Mouse (Mus musculus): ENCODE measurements at regions not wholly inside any gene's neighbourhood (a gene's known extent, or its start where the extent isn't known, plus 50 kb on each side); places are given as distances from the start of the nearest gene placed in this dataset.

GRCm38 (mm10) chr16:84603465-84604205 is 88.7 kb downstream of the A730009L09Rik start:
- no peak for TF ChIP-seq EP300 (IDR thresholded peaks at IDR 0.05)
- TF ChIP-seq CTCF (IDR thresholded peaks at IDR 0.05) = no peak
- no peaks in the 10 kb centered on the region for H3K27me3 ChIP-seq (replicated peaks; ENCODE audit: insufficient read depth, low read length)
- ATAC-seq = no peak
- DNase-seq (ENCODE audit: low spot score) = no peak
- no peak overlapping the region for H3K4me2 ChIP-seq (replicated peaks; ENCODE audit: low read depth, low read length)
- H3K36me3 ChIP-seq (ENCODE audit: insufficient read depth, low read length) = no peaks in the 10 kb centered on the region
- WGBS = 96% methylated on average over 1 of the region's 1 CpGs
- no peak overlapping the region for H3K27ac ChIP-seq (ENCODE audit: low read length)
- H3K4me3 ChIP-seq (ENCODE audit: low read depth, low read length) = no peak overlapping the region
- H3K9me3 ChIP-seq (ENCODE audit: low read length) = no peaks in the 10 kb centered on the region
- H3K4me1 ChIP-seq (ENCODE audit: insufficient read depth, low read depth, low read length) = no peaks in the 10 kb centered on the region
- H3K9ac ChIP-seq (replicated peaks; ENCODE audit: low read depth) = no peak overlapping the region

GRCm38 (mm10) chr16:84604272-84604975 is 89.5 kb downstream of the A730009L09Rik start:
- ATAC-seq = no peak
- H3K27ac ChIP-seq (ENCODE audit: low read length) = no peak overlapping the region
- no peak for DNase-seq (ENCODE audit: low spot score)
- WGBS = 86% methylated on average over 9 of the region's 9 CpGs
- no peaks in the 10 kb centered on the region for H3K36me3 ChIP-seq (ENCODE audit: insufficient read depth, low read length)
- H3K9ac ChIP-seq (replicated peaks; ENCODE audit: low read depth) = no peak overlapping the region
- no peak overlapping the region for H3K4me2 ChIP-seq (replicated peaks; ENCODE audit: low read depth, low read length)
- H3K4me1 ChIP-seq (ENCODE audit: insufficient read depth, low read depth, low read length) = no peaks in the 10 kb centered on the region
- no peak overlapping the region for H3K4me3 ChIP-seq (ENCODE audit: low read depth, low read length)
- TF ChIP-seq CTCF (IDR thresholded peaks at IDR 0.05) (no peak), EP300 (IDR thresholded peaks at IDR 0.05) (no peak)
- H3K9me3 ChIP-seq (ENCODE audit: low read length) = no peaks in the 10 kb centered on the region
- H3K27me3 ChIP-seq (replicated peaks; ENCODE audit: insufficient read depth, low read length) = no peaks in the 10 kb centered on the region

- Histone ChIP-seq H3K36me3 (ENCODE audit: insufficient read depth, low read length) (no peaks in the 10 kb centered on the region), H3K9me3 (ENCODE audit: low read length) (no peaks in the 10 kb centered on the region), H3K27ac (ENCODE audit: low read length) (no peak overlapping the region), H3K27me3 (replicated peaks; ENCODE audit: insufficient read depth, low read length) (no peaks in the 10 kb centered on the region), H3K4me1 (ENCODE audit: insufficient read depth, low read depth, low read length) (no peaks in the 10 kb centered on the region), H3K4me2 (replicated peaks; ENCODE audit: low read depth, low read length) (no peak overlapping the region), H3K9ac (replicated peaks; ENCODE audit: low read depth) (no peak overlapping the region), H3K4me3 (ENCODE audit: low read depth, low read length) (no peak overlapping the region)
- WGBS = 60% methylated on average over 5 of the region's 5 CpGs
- no peak for TF ChIP-seq CTCF (IDR thresholded peaks at IDR 0.05)
- TF ChIP-seq EP300 (IDR thresholded peaks at IDR 0.05) = no peak
- DNase-seq (ENCODE audit: low spot score) (no peak), ATAC-seq (no peak)
Measured at GRCm38 (mm10) chr16:84606010-84606803, 91.3 kb downstream of the A730009L09Rik start.

- no peak overlapping the region for H3K4me3 ChIP-seq (ENCODE audit: low read depth, low read length)
- ATAC-seq (no peak), DNase-seq (ENCODE audit: low spot score) (no peak)
- H3K4me2 ChIP-seq (replicated peaks; ENCODE audit: low read depth, low read length) = no peak overlapping the region
- H3K9ac ChIP-seq (replicated peaks; ENCODE audit: low read depth) = no peak overlapping the region
- H3K4me1 ChIP-seq (ENCODE audit: insufficient read depth, low read depth, low read length) = no peaks in the 10 kb centered on the region
- no peak overlapping the region for H3K27ac ChIP-seq (ENCODE audit: low read length)
- no peaks in the 10 kb centered on the region for H3K9me3 ChIP-seq (ENCODE audit: low read length)
- TF ChIP-seq CTCF (IDR thresholded peaks at IDR 0.05) = no peak
- no peak for TF ChIP-seq EP300 (IDR thresholded peaks at IDR 0.05)
- H3K27me3 ChIP-seq (replicated peaks; ENCODE audit: insufficient read depth, low read length) = no peaks in the 10 kb centered on the region
- H3K36me3 ChIP-seq (ENCODE audit: insufficient read depth, low read length) = no peaks in the 10 kb centered on the region
- WGBS = 51% methylated on average over 2 of the region's 2 CpGs
Measured at GRCm38 (mm10) chr16:84606804-84607095, 91.8 kb downstream of the A730009L09Rik start.

GRCm38 (mm10) chr16:84607503-84607902 is 92.6 kb downstream of the A730009L09Rik start:
- WGBS = 77% methylated on average over 6 of the region's 6 CpGs
- H3K36me3 ChIP-seq (ENCODE audit: insufficient read depth, low read length) = no peaks in the 10 kb centered on the region
- no peak for TF ChIP-seq EP300 (IDR thresholded peaks at IDR 0.05)
- TF ChIP-seq CTCF (IDR thresholded peaks at IDR 0.05) = no peak
- no peak overlapping the region for H3K9ac ChIP-seq (replicated peaks; ENCODE audit: low read depth)
- no peaks in the 10 kb centered on the region for H3K4me1 ChIP-seq (ENCODE audit: insufficient read depth, low read depth, low read length)
- no peaks in the 10 kb centered on the region for H3K9me3 ChIP-seq (ENCODE audit: low read length)
- H3K4me2 ChIP-seq (replicated peaks; ENCODE audit: low read depth, low read length) = no peak overlapping the region
- H3K27ac ChIP-seq (ENCODE audit: low read length) = no peak overlapping the region
- ATAC-seq (no peak), DNase-seq (ENCODE audit: low spot score) (no peak)
- no peaks in the 10 kb centered on the region for H3K27me3 ChIP-seq (replicated peaks; ENCODE audit: insufficient read depth, low read length)
- H3K4me3 ChIP-seq (ENCODE audit: low read depth, low read length) = no peak overlapping the region

- Histone ChIP-seq H3K4me1 (ENCODE audit: insufficient read depth, low read depth, low read length) (no peaks in the 10 kb centered on the region), H3K9me3 (ENCODE audit: low read length) (no peaks in the 10 kb centered on the region), H3K4me2 (replicated peaks; ENCODE audit: low read depth, low read length) (no peak overlapping the region), H3K27ac (ENCODE audit: low read length) (no peak overlapping the region), H3K9ac (replicated peaks; ENCODE audit: low read depth) (no peak overlapping the region), H3K36me3 (ENCODE audit: insufficient read depth, low read length) (no peaks in the 10 kb centered on the region), H3K4me3 (ENCODE audit: low read depth, low read length) (no peak overlapping the region), H3K27me3 (replicated peaks; ENCODE audit: insufficient read depth, low read length) (no peaks in the 10 kb centered on the region)
- 83% methylated on average over 7 of the region's 7 CpGs for WGBS
- no peak for ATAC-seq
- TF ChIP-seq CTCF (IDR thresholded peaks at IDR 0.05) = no peak
- TF ChIP-seq EP300 (IDR thresholded peaks at IDR 0.05) = no peak
- no peak for DNase-seq (ENCODE audit: low spot score)
Measured at GRCm38 (mm10) chr16:84615683-84616082, 100.8 kb downstream of the A730009L09Rik start.

Data from lung, postnatal 0 days (tissue).